Mouse (Mus musculus) urinary bladder, adult 2 months (tissue): ENCODE measurements around the gene Gm13287. TPM values are rescaled to one million over a fixed set of nuclear protein-coding genes. Genes with fewer than 3 reads are reported as not detected.
"Not testable (repeated sequence)": the region's sequence is repeated elsewhere in the genome, so short reads cannot be mapped to it uniquely, and the experiment has no call there.

ENCODE experiments used
- DNase-seq: peaks from one replicate; pipeline ENCODE4 v3.0.0; 2022; ENCODE audit warnings: low spot score
- polyA plus RNA-seq: library from polyadenylated mRNA; depleted of rRNA; stranded (reverse); fragments of >200 nt; gene quantifications from 2 replicates; pipeline ENCODE4 v1.2.3, GENCODE M21; 2012; rRNA removed

Gene Gm13287
- polyA plus RNA-seq, result 0.15 TPM in 1 of 2 replicates, not detected in the other

DNA sequence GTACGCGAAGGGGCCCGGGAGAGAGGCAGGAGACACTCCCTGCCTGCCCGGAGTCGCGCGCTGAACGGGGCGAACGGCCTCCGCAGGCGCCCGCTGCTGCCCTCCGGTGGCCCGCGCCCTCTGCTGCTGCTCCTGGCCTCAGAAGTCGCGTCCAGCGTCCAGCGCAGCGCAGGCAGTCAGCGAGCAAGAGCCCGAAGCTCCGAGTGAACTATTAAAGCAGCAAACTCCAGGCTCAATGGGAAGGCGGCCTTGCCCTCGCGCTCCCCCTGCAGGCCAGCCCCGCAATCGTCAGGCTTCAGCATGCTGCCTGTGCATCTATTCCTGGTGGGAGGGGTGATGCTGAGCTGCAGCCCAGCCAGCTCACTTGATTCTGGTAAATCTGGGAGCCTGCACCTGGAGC, at the start of gene Gm13287:
Gm13287 (plus strand) TSS at position 301 of the 400 bp plus-strand sequence.
- DNase-seq, result not testable (repeated sequence)

DNA sequence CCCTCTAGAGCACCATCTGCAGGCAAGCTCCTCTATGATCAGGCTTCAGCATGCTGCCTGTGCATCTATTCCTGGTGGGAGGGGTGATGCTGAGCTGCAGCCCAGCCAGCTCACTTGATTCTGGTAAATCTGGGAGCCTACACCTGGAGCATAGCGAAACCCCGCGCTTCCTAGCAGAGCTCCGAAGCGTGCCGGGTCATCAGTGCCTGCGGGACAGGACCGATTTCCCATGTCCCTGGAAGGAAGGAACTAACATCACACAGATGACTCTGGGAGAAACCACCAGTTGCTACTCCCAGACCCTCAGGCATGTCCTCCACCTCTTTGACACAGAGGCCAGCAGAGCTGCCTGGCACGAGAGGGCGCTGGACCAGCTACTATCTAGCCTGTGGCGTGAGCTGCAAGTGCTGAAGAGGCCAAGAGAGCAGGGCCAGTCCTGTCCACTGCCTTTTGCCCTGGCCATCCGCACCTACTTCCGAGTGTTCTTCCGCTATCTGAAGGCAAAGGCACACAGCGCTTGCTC, 48.2 kb upstream of the Gm13287 start, which contains the start of gene Gm13271:
Gm13271 (plus strand) TSS at position 51 of the 523 bp plus-strand sequence.
- DNase-seq, result peak; percentile 80

GRCm38 (mm10) chr4:88756581-88757513, 46.2 kb upstream of the Gm13287 start:
- DNase-seq, result not testable (repeated sequence)

GRCm38 (mm10) chr4:88757628-88758031, 45.4 kb upstream of the Gm13287 start:
- peak; percentile 99 for DNase-seq

DNA sequence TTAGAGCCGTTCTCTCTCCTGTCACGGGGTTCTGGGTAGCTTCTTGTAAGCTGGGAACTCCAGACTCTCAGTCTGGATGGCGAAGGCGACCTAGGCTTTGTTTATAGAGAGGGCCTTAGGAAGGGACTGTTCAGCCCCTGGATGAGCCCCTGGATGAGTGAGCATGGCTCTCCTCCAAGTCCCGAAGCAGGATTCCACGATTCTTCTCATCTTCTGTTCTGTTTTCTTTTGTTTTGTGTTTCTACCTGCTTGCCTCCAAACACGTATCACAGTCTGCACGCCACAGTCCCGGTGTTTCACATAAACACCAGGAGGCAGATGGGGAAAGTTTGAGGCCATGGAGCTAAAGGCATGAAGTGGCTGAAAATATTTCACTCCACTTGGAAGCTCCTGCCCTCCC, 44.3 kb upstream of the Gm13287 start:
- DNase-seq, result not testable (repeated sequence)

GRCm38 (mm10) chr4:88759610-88760268, 43.3 kb upstream of the Gm13287 start, which contains the start of gene Gm13283:
Gene Gm13283, plus strand, starts transcription at chr4:88760119.
- DNase-seq, result not testable (repeated sequence)

GRCm38 (mm10) chr4:88760431-88760830, 42.6 kb upstream of the Gm13287 start:
- peak; percentile 47 for DNase-seq

DNA sequence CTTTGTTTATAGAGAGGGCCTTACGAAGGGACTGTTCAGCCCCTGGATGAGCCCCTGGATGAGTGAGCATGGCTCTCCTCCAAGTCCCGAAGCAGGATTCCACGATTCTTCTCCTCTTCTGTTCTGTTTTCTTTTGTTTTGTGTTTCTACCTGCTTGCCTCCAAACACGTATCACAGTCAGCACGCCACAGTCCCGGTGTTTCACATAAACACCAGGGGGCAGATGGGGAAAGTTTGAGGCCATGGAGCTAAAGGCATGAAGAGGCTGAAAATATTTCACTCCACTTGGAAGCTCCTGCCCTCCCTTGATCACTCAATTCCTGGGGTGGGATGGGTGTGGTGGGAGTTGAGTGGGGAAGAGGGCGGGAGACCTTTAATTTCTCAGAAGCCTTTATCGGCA, 41.3 kb upstream of the Gm13287 start:
- DNase-seq, result peak; percentile 83

DNA sequence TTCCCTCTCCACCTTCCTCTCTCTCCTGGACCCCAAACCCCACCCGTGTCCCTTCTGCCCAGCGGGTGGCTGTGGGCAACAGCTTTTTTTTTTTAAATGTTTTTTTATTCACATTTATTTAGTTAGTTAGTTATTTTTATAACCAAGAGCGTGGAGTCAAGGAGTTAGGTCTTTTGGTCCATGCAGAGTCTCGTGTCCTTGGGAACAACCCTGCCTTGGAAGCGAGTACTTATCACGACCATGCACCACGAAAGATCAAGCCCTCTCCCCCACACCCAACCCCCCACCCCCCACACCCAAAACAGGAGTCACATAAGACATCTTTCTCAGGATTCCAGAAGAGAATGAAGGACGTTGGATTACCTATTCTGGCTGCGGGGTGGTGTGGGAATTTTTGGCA, 40.7 kb upstream of the Gm13287 start:
- peak; percentile 36 for DNase-seq

DNA sequence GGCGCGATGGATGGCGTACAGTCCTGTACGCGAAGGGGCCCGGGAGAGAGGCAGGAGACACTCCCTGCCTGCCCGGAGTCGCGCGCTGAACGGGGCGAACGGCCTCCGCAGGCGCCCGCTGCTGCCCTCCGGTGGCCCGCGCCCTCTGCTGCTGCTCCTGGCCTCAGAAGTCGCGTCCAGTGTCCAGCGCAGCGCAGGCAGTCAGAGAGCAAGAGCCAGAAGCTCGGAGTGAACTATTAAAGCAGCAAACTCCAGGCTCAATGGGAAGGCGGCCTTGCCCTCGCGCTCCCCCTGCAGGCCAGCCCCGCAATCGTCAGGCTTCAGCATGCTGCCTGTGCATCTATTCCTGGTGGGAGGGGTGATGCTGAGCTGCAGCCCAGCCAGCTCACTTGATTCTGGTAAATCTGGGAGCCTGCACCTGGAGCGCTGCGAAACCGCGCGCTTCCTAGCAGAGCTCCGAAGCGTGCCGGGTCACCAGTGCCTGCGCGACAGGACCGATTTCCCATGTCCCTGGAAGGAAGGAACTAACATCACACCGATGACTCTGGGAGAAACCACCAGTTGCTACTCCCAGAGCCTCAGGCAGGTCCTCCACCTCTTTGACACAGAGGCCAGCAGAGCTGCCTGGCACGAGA, 39.6 kb upstream of the Gm13287 start:
- not testable (repeated sequence) for DNase-seq

- not testable (repeated sequence) for DNase-seq
These were observed 29.5 kb upstream of the Gm13287 start, which contains the start of gene Gm13290 for GRCm38 (mm10) chr4:88773534-88773933. Gene Gm13290, plus strand, starts transcription at chr4:88773834.

GRCm38 (mm10) chr4:88776622-88777021, 26.4 kb upstream of the Gm13287 start, which contains the start of gene Gm13289:
Gene Gm13289, plus strand, starts transcription at chr4:88776922.
- not testable (repeated sequence) for DNase-seq

- DNase-seq, result not testable (repeated sequence)
These were observed 23.5 kb upstream of the Gm13287 start, which contains the start of gene Gm13272 for GRCm38 (mm10) chr4:88779550-88779949. Gene Gm13272, plus strand, starts transcription at chr4:88779850.

GRCm38 (mm10) chr4:88780320-88780719, 22.7 kb upstream of the Gm13287 start:
- not testable (repeated sequence) for DNase-seq

GRCm38 (mm10) chr4:88781831-88782230, 21.2 kb upstream of the Gm13287 start, which contains the start of gene Ifnz:
Gene Ifnz, plus strand, starts transcription at chr4:88782131.
- DNase-seq, result not testable (repeated sequence)

DNA sequence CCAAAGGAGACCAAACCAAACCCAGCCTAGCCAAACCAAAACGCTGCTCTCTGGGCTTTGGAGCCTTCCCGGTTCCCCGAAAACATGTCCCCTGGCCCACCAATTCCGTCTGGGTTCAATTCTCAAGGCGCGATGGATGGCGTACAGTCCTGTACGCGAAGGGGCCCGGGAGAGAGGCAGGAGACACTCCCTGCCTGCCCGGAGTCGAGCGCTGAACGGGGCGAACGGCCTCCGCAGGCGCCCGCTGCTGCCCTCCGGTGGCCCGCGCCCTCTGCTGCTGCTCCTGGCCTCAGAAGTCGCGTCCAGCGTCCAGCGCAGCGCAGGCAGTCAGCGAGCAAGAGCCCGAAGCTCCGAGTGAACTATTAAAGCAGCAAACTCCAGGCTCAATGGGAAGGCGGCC, 20.7 kb upstream of the Gm13287 start:
- DNase-seq, result not testable (repeated sequence)

DNA sequence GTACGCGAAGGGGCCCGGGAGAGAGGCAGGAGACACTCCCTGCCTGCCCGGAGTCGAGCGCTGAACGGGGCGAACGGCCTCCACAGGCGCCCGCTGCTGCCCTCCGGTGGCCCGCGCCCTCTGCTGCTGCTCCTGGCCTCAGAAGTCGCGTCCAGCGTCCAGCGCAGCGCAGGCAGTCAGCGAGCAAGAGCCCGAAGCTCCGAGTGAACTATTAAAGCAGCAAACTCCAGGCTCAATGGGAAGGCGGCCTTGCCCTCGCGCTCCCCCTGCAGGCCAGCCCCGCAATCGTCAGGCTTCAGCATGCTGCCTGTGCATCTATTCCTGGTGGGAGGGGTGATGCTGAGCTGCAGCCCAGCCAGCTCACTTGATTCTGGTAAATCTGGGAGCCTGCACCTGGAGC, 17.6 kb upstream of the Gm13287 start, which contains the start of gene Gm13276:
Gm13276 (plus strand) TSS at position 301 of the 400 bp plus-strand sequence.
- not testable (repeated sequence) for DNase-seq

DNA sequence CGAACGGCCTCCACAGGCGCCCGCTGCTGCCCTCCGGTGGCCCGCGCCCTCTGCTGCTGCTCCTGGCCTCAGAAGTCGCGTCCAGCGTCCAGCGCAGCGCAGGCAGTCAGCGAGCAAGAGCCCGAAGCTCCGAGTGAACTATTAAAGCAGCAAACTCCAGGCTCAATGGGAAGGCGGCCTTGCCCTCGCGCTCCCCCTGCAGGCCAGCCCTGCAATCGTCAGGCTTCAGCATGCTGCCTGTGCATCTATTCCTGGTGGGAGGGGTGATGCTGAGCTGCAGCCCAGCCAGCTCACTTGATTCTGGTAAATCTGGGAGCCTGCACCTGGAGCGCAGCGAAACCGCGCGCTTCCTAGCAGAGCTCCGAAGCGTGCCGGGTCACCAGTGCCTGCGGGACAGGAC, 14.7 kb upstream of the Gm13287 start, which contains the start of gene Gm13277:
Gm13277 (plus strand) TSS at position 231 of the 400 bp plus-strand sequence.
- DNase-seq, result not testable (repeated sequence)

- not testable (repeated sequence) for DNase-seq
These were observed 11.8 kb upstream of the Gm13287 start, which contains the start of gene Gm13278 for GRCm38 (mm10) chr4:88791250-88791649. Gene Gm13278, plus strand, starts transcription at chr4:88791550.

DNA sequence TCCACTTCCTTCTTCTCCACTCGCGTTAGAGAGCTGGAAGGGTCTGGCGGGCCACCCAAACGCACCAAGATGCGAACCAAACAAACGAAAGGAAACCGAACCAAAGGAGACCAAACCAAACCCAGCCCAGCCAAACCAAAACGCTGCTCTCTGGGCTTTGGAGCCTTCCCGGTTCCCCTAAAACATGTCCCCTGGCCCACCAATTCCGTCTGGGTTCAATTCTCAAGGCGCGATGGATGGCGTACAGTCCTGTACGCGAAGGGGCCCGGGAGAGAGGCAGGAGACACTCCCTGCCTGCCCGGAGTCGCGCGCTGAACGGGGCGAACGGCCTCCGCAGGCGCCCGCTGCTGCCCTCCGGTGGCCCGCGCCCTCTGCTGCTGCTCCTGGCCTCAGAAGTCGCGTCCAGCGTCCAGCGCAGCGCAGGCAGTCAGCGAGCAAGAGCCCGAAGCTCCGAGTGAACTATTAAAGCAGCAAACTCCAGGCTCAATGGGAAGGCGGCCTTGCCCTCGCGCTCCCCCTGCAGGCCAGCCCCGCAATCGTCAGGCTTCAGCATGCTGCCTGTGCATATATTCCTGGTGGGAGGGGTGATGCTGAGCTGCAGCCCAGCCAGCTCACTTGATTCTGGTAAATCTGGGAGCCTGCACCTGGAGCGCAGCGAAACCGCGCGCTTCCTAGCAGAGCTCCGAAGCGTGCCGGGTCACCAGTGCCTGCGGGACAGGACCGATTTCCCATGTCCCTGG, 8.9 kb upstream of the Gm13287 start, which contains the start of gene Gm13275:
Gm13275 (plus strand) TSS at position 552 of the 740 bp plus-strand sequence.
- peak; percentile 89 for DNase-seq
